Mouse (Mus musculus): ENCODE results near the gene Capzb.

The Capzb gene

GRCm38 (mm10) chr4:139179731-139180625 is 12.7 kb upstream of the Capzb start:
- no peak for DNase-seq (ENCODE audit: low spot score in 2 of 2)

- DNase-seq (ENCODE audit: low spot score in 2 of 2), result no peak
Measured at GRCm38 (mm10) chr4:139182511-139182910, 10.2 kb upstream of the Capzb start.

- no peak for DNase-seq (ENCODE audit: low spot score in 2 of 2)
Measured at GRCm38 (mm10) chr4:139185766-139186442, 6.8 kb upstream of the Capzb start.

- DNase-seq (ENCODE audit: low spot score in 2 of 2), result no peak
Measured at GRCm38 (mm10) chr4:139187930-139188329, 4.8 kb upstream of the Capzb start.

- no peak for DNase-seq (ENCODE audit: low spot score in 2 of 2)
Measured at GRCm38 (mm10) chr4:139191605-139192498, 847 bp upstream of the Capzb start.

GRCm38 (mm10) chr4:139193176-139194093 is 736 bp downstream of the Capzb start:
- DNase-seq (ENCODE audit: low spot score in 2 of 2), result peak in 1 of 2 experiments; percentile 26

- no peak for DNase-seq (ENCODE audit: low spot score in 2 of 2)
Measured at GRCm38 (mm10) chr4:139195101-139195500, 2.4 kb downstream of the Capzb start.

GRCm38 (mm10) chr4:139196464-139196863 is 3.8 kb downstream of the Capzb start:
- no peak for DNase-seq (ENCODE audit: low spot score in 2 of 2)

GRCm38 (mm10) chr4:139196949-139197348 is 4.2 kb downstream of the Capzb start:
- no peak for DNase-seq (ENCODE audit: low spot score in 2 of 2)

GRCm38 (mm10) chr4:139197453-139197852 is 4.8 kb downstream of the Capzb start:
- no peak for DNase-seq (ENCODE audit: low spot score in 2 of 2)

- DNase-seq (ENCODE audit: low spot score in 2 of 2), result no peak
Measured at GRCm38 (mm10) chr4:139198004-139198689, 5.4 kb downstream of the Capzb start.

- no peak for DNase-seq (ENCODE audit: low spot score in 2 of 2)
Measured at GRCm38 (mm10) chr4:139199126-139199525, 6.4 kb downstream of the Capzb start.

GRCm38 (mm10) chr4:139199703-139200340 is 7.1 kb downstream of the Capzb start:
- no peak for DNase-seq (ENCODE audit: low spot score in 2 of 2)

- no peak for DNase-seq (ENCODE audit: low spot score in 2 of 2)
Measured at GRCm38 (mm10) chr4:139200946-139201345, 8.2 kb downstream of the Capzb start.

- no peak for DNase-seq (ENCODE audit: low spot score in 2 of 2)
Measured at GRCm38 (mm10) chr4:139202556-139202955, 9.9 kb downstream of the Capzb start.

- DNase-seq (ENCODE audit: low spot score in 2 of 2), result no peak
Measured at GRCm38 (mm10) chr4:139203381-139203780, 10.7 kb downstream of the Capzb start.

GRCm38 (mm10) chr4:139205842-139206241 is 13.1 kb downstream of the Capzb start:
- DNase-seq (ENCODE audit: low spot score in 2 of 2), result no peak

GRCm38 (mm10) chr4:139206353-139207045 is 13.8 kb downstream of the Capzb start:
- DNase-seq (ENCODE audit: low spot score in 2 of 2), result no peak

Data from spleen, postnatal 14 days (tissue).